Comparison of ENCODE assay signal across 8 mouse cellular contexts in the genomic region with DNA sequence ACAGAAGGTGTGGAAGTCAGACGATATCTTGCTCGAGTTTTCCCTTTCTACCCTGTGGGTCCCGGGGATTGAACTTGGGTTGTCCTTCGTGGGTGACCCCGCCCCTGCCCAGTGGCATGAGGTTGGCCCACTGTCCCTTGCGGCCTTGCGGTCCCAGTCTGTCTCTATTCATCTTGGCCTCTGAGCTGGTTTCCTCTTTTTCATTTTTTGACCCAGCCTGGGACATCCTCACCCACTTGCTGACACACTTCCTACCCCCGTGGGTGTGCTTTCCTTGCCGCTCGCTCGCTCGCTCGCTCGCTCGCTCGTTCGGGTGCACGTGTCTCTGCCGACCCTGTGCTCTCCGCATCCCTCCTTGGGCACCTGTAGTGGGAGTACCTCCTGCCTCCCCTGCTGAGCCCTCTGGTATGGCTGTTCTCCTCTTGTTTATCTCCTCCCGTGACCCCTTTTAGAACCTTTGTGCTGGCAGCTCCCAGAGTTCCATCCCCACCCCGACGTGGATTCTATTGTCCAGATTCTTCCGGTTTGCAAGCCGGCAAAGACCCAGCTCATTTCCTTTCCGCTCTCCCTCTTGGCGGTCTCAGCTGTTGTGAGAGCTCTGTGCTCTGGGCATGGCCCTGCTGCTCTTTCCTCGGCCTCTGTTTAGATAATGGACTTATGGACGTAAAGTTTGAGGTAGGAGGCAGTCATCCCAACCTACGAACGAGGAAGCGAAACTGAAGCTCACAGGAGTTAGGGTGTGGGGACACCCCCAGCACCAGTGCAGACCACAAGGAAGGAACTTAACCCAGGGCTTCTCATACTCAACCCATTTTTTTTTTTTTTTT. TPM values are rescaled to one million over a fixed set of nuclear protein-coding genes. Genes with fewer than 3 reads are reported as not detected.
DNase-seq lines count a peak whose midpoint lies in the region; ATAC-seq and TF ChIP-seq lines count a peak whose summit lies in the region.

No protein-coding gene starts in this region.

- 57% methylated on average over 30 of the region's 32 CpGs for WGBS in heart, embryonic 16.5 days
- WGBS in liver, embryonic 12.5 days (ENCODE audit: insufficient replicate concordance) = 43% methylated on average over 32 of the region's 32 CpGs
- 70% methylated on average over 32 of the region's 32 CpGs for WGBS in stomach, embryonic 16.5 days

- H3K36me3 ChIP-seq in erythroblast, embryonic 14.5 days (ENCODE audit: control insufficient read depth) = no peaks in the 10 kb centered on the region; the same call in none of the 2 replicates
- H3K36me3 ChIP-seq in ES-Bruce4 (ENCODE audit: control insufficient read depth, insufficient read depth, low read length, poor library complexity, severe bottlenecking) = no peaks in the 10 kb centered on the region
- peaks cover 7% of the 10 kb centered on the region for H3K36me3 ChIP-seq in heart, embryonic 16.5 days (ENCODE audit: control insufficient read depth, insufficient read depth)
- H3K36me3 ChIP-seq in liver, embryonic 12.5 days = no peaks in the 10 kb centered on the region
- no peaks in the 10 kb centered on the region for H3K36me3 ChIP-seq in stomach, embryonic 16.5 days (ENCODE audit: control insufficient read depth, insufficient read depth, low read length)

- no peak for TF ChIP-seq CTCF in ES-Bruce4 (IDR thresholded peaks at IDR 0.05; ENCODE audit: low read depth, low read length)

- no peaks in the 10 kb centered on the region for H3K27me3 ChIP-seq in erythroblast, embryonic 14.5 days (ENCODE audit: control insufficient read depth)
- no peaks in the 10 kb centered on the region for H3K27me3 ChIP-seq in ES-Bruce4 (ENCODE audit: control insufficient read depth, insufficient read depth, low read length, poor library complexity, severe bottlenecking)
- H3K27me3 ChIP-seq in heart, embryonic 16.5 days (ENCODE audit: control insufficient read depth, insufficient read depth, low read length) = no peaks in the 10 kb centered on the region
- no peaks in the 10 kb centered on the region for H3K27me3 ChIP-seq in liver, embryonic 12.5 days (replicated peaks)
- no peaks in the 10 kb centered on the region for H3K27me3 ChIP-seq in stomach, embryonic 16.5 days (ENCODE audit: control insufficient read depth, insufficient read depth, low read length)

- H3K9ac ChIP-seq in ES-Bruce4 (ENCODE audit: low read depth, poor library complexity, severe bottlenecking) = peak overlapping the region; percentile 62
- peak overlapping the region; percentile 38; the same call in 1 of the 2 replicates for H3K9ac ChIP-seq in heart, embryonic 16.5 days (ENCODE audit: low read length)
- no peak overlapping the region for H3K9ac ChIP-seq in liver, embryonic 12.5 days
- no peak overlapping the region for H3K9ac ChIP-seq in stomach, embryonic 16.5 days (ENCODE audit: low read length)

- H3K4me3 ChIP-seq in erythroblast, embryonic 14.5 days (replicated peaks) = peak overlapping the region; percentile 14
- peak overlapping the region; percentile 38 for H3K4me3 ChIP-seq in ES-Bruce4 (ENCODE audit: low read depth, low read length)
- peak overlapping the region; percentile 0; the same call in 1 of the 2 replicates for H3K4me3 ChIP-seq in heart, embryonic 16.5 days (ENCODE audit: low read length)
- H3K4me3 ChIP-seq in liver, embryonic 12.5 days = peak overlapping the region; percentile 12; the same call in 1 of the 2 replicates
- no peak overlapping the region for H3K4me3 ChIP-seq in stomach, embryonic 16.5 days (replicated peaks; ENCODE audit: low read length)

- peaks cover 29% of the 10 kb centered on the region for H3K4me1 ChIP-seq in erythroblast, embryonic 14.5 days (ENCODE audit: control insufficient read depth)
- H3K4me1 ChIP-seq in ES-Bruce4 (ENCODE audit: control insufficient read depth, insufficient read depth, low read length) = peaks cover 7% of the 10 kb centered on the region
- H3K4me1 ChIP-seq in heart, embryonic 16.5 days (ENCODE audit: control insufficient read depth, insufficient read depth, low read length) = peaks cover 38% of the 10 kb centered on the region
- peaks cover 62% of the 10 kb centered on the region for H3K4me1 ChIP-seq in liver, embryonic 12.5 days
- H3K4me1 ChIP-seq in stomach, embryonic 16.5 days (ENCODE audit: control insufficient read depth, insufficient read depth, low read length) = peaks cover 33% of the 10 kb centered on the region

- peak; percentile 57 for TF ChIP-seq EP300 in ES-Bruce4 (IDR thresholded peaks at IDR 0.05; ENCODE audit: insufficient read depth, low read depth, low read length)

- peak overlapping the region; percentile 50 for H3K4me2 ChIP-seq in heart, embryonic 16.5 days (ENCODE audit: low read depth, low read length)
- peak overlapping the region; percentile 47 for H3K4me2 ChIP-seq in liver, embryonic 12.5 days
- no peak overlapping the region; the same call in 1 of the 2 replicates for H3K4me2 ChIP-seq in stomach, embryonic 16.5 days (ENCODE audit: low read depth, low read length)

- H3K9me3 ChIP-seq in erythroblast, embryonic 14.5 days (ENCODE audit: control insufficient read depth, low read length) = no peaks in the 10 kb centered on the region
- no peaks in the 10 kb centered on the region for H3K9me3 ChIP-seq in ES-Bruce4 (replicated peaks; ENCODE audit: control insufficient read depth, insufficient read depth, low read length, poor library complexity, severe bottlenecking)
- no peaks in the 10 kb centered on the region for H3K9me3 ChIP-seq in heart, embryonic 16.5 days (replicated peaks; ENCODE audit: control insufficient read depth, low read length)
- H3K9me3 ChIP-seq in liver, embryonic 12.5 days (replicated peaks) = no peaks in the 10 kb centered on the region
- no peaks in the 10 kb centered on the region for H3K9me3 ChIP-seq in stomach, embryonic 16.5 days (replicated peaks; ENCODE audit: control insufficient read depth, low read length)

- TF ChIP-seq POLR2A in ES-Bruce4 (IDR thresholded peaks at IDR 0.05; ENCODE audit: insufficient read depth, low read length) = no peak

- DNase-seq in urinary bladder, postnatal 14 days (ENCODE audit: low spot score) = no peak
- no peak for DNase-seq in testis, postnatal 14 days (ENCODE audit: low spot score)

- peak overlapping the region; percentile 70 for H3K27ac ChIP-seq in ES-Bruce4 (ENCODE audit: insufficient read depth, low read length)
- H3K27ac ChIP-seq in heart, embryonic 16.5 days (ENCODE audit: low read length) = peak overlapping the region; percentile 88
- peak overlapping the region; percentile 59 for H3K27ac ChIP-seq in liver, embryonic 12.5 days
- peak overlapping the region; percentile 78 for H3K27ac ChIP-seq in stomach, embryonic 16.5 days (ENCODE audit: low read length)

- ATAC-seq in erythroblast, adult 5-6 weeks (replicated peaks; ENCODE audit: low FRiP score, poor library complexity, severe bottlenecking) = no peak
- ATAC-seq in heart, embryonic 16.5 days (replicated peaks; ENCODE audit: extremely low read depth, insufficient read depth, low FRiP score) = peak; percentile 25
- no peak for ATAC-seq in liver, embryonic 12.5 days
- no peak for ATAC-seq in stomach, embryonic 16.5 days (ENCODE audit: insufficient read depth, low FRiP score)

RNA-seq across cellular contexts. Expression of a gene that starts 9.8 kb away (rescaled TPM):
- 1.6 and 2.0 TPM in 2 replicates for polyA plus RNA-seq in erythroblast, embryonic 14.5 days (2012)
- total RNA-seq in erythroblast, adult 5-6 weeks (2015; ENCODE audit: low replicate concordance) = 18.8 and 38.5 TPM in 2 replicates
- 14.8 and 57.5 TPM in 2 replicates for total RNA-seq in erythroblast, adult 5-6 weeks (2017; ENCODE audit: low replicate concordance)
- polyA plus RNA-seq in ES-Bruce4 (2011; ENCODE audit: insufficient read depth, insufficient read length, low read depth, missing spikeins) = 35.1 and 38.1 TPM in 2 replicates
- 39.1 and 40.6 TPM in 2 replicates for polyA plus RNA-seq in heart, embryonic 16.5 days (2015; fragmentation: Nextera tagmentation; extraction: Ambion mirVana)
- polyA plus RNA-seq in liver, embryonic 12.5 days (2016; fragmentation: Nextera tagmentation; extraction: Ambion mirVana) = 17.4 and 20.1 TPM in 2 replicates
- 41.9 and 44.5 TPM in 2 replicates for polyA plus RNA-seq in stomach, embryonic 16.5 days (2015; fragmentation: Nextera tagmentation; extraction: Ambion mirVana)

RNA-seq across cellular contexts. Expression of a gene that starts 31.8 kb away (rescaled TPM):
- 0.23 and 0.45 TPM in 2 replicates for polyA plus RNA-seq in erythroblast, embryonic 14.5 days (2012)
- total RNA-seq in erythroblast, adult 5-6 weeks (2015; ENCODE audit: low replicate concordance) = 3.1 and 5.9 TPM in 2 replicates
- 0.60 and 2.0 TPM in 2 replicates for total RNA-seq in erythroblast, adult 5-6 weeks (2017; ENCODE audit: low replicate concordance)
- 22.2 and 28.3 TPM in 2 replicates for polyA plus RNA-seq in ES-Bruce4 (2011; ENCODE audit: insufficient read depth, insufficient read length, low read depth, missing spikeins)
- polyA plus RNA-seq in heart, embryonic 16.5 days (2015; fragmentation: Nextera tagmentation; extraction: Ambion mirVana) = 18.7 and 24.0 TPM in 2 replicates
- polyA plus RNA-seq in liver, embryonic 12.5 days (2016; fragmentation: Nextera tagmentation; extraction: Ambion mirVana) = 6.3 and 7.5 TPM in 2 replicates
- 24.4 and 28.0 TPM in 2 replicates for polyA plus RNA-seq in stomach, embryonic 16.5 days (2015; fragmentation: Nextera tagmentation; extraction: Ambion mirVana)

RNA-seq across cellular contexts. Expression of a gene that starts 43.0 kb away (rescaled TPM):
- polyA plus RNA-seq in erythroblast, embryonic 14.5 days (2012) = 550 and 832 TPM in 2 replicates
- total RNA-seq in erythroblast, adult 5-6 weeks (2015; ENCODE audit: low replicate concordance) = 681 and 822 TPM in 2 replicates
- 339 and 478 TPM in 2 replicates for total RNA-seq in erythroblast, adult 5-6 weeks (2017; ENCODE audit: low replicate concordance)
- polyA plus RNA-seq in ES-Bruce4 (2011; ENCODE audit: insufficient read depth, insufficient read length, low read depth, missing spikeins) = 3,041 and 3,060 TPM in 2 replicates
- 1,003 and 1,029 TPM in 2 replicates for polyA plus RNA-seq in heart, embryonic 16.5 days (2015; fragmentation: Nextera tagmentation; extraction: Ambion mirVana)
- 1,698 and 1,725 TPM in 2 replicates for polyA plus RNA-seq in liver, embryonic 12.5 days (2016; fragmentation: Nextera tagmentation; extraction: Ambion mirVana)
- 1,450 and 1,538 TPM in 2 replicates for polyA plus RNA-seq in stomach, embryonic 16.5 days (2015; fragmentation: Nextera tagmentation; extraction: Ambion mirVana)

RNA-seq across cellular contexts. Expression of a gene that starts 48.8 kb away (rescaled TPM):
- 3.0 TPM in 2 replicates for polyA plus RNA-seq in erythroblast, embryonic 14.5 days (2012)
- 9.4 and 10.9 TPM in 2 replicates for total RNA-seq in erythroblast, adult 5-6 weeks (2015; ENCODE audit: low replicate concordance)
- total RNA-seq in erythroblast, adult 5-6 weeks (2017; ENCODE audit: low replicate concordance) = 14.2 and 21.3 TPM in 2 replicates
- polyA plus RNA-seq in ES-Bruce4 (2011; ENCODE audit: insufficient read depth, insufficient read length, low read depth, missing spikeins) = 62.0 and 63.3 TPM in 2 replicates
- polyA plus RNA-seq in heart, embryonic 16.5 days (2015; fragmentation: Nextera tagmentation; extraction: Ambion mirVana) = 20.9 and 27.6 TPM in 2 replicates
- 36.7 and 38.0 TPM in 2 replicates for polyA plus RNA-seq in liver, embryonic 12.5 days (2016; fragmentation: Nextera tagmentation; extraction: Ambion mirVana)
- 33.6 and 35.1 TPM in 2 replicates for polyA plus RNA-seq in stomach, embryonic 16.5 days (2015; fragmentation: Nextera tagmentation; extraction: Ambion mirVana)

RNA-seq across cellular contexts. Expression of a gene that starts 50.2 kb away (rescaled TPM):
- polyA plus RNA-seq in erythroblast, embryonic 14.5 days (2012) = not detected in 2 replicates
- not detected in 2 replicates for total RNA-seq in erythroblast, adult 5-6 weeks (2015; ENCODE audit: low replicate concordance)
- not detected in 2 replicates for total RNA-seq in erythroblast, adult 5-6 weeks (2017; ENCODE audit: low replicate concordance)
- polyA plus RNA-seq in ES-Bruce4 (2011; ENCODE audit: insufficient read depth, insufficient read length, low read depth, missing spikeins) = 55.4 and 63.2 TPM in 2 replicates
- polyA plus RNA-seq in heart, embryonic 16.5 days (2015; fragmentation: Nextera tagmentation; extraction: Ambion mirVana) = 0.46 and 0.92 TPM in 2 replicates
- polyA plus RNA-seq in liver, embryonic 12.5 days (2016; fragmentation: Nextera tagmentation; extraction: Ambion mirVana) = 0.42 and 0.69 TPM in 2 replicates
- polyA plus RNA-seq in stomach, embryonic 16.5 days (2015; fragmentation: Nextera tagmentation; extraction: Ambion mirVana) = 16.6 and 20.5 TPM in 2 replicates

Comparison
In these comparisons a context has a peak if more than half of its experiments do, and no peak if none do; other contexts are left out.
1. H3K9ac ChIP-seq: peak in ES-Bruce4 (single experiment) and heart, embryonic 16.5 days (single experiment); none in liver, embryonic 12.5 days (single experiment) and stomach, embryonic 16.5 days (single experiment).
2. Peak in every context shown above with its lines, with median percentiles within 50 percentile points of each other: H3K27ac ChIP-seq.